ENCODE assay signal across 8 mouse cellular contexts in genomic region chr2:157873223-157873622, GRCm38 (mm10). TPM values are rescaled to one million over a fixed set of nuclear protein-coding genes. Genes with fewer than 3 reads are reported as not detected.
DNase-seq lines count a peak whose midpoint lies in the region; ATAC-seq and TF ChIP-seq lines count a peak whose summit lies in the region.

No protein-coding gene starts in this region.

- no peak for TF ChIP-seq POLR2A in cortical plate, adult 2 months (IDR thresholded peaks at IDR 0.05; ENCODE audit: extremely low read depth, insufficient read depth, low read length)

- H3K27ac ChIP-seq in cortical plate, adult 2 months (ENCODE audit: insufficient read depth, low read length), result 0 out of 2 replicates have a peak overlapping the region, but pooled peaks have one; percentile 37

- H3K4me3 ChIP-seq in cortical plate, adult 2 months (ENCODE audit: insufficient read depth, low read length), result no peak overlapping the region

- TF ChIP-seq CTCF in cortical plate, adult 2 months (IDR thresholded peaks at IDR 0.05; ENCODE audit: extremely low read depth, insufficient read depth, low read length), result no peak

- DNase-seq in kidney, adult 9 months, result peak; percentile 57
- DNase-seq in kidney, postnatal 10 days, result no peak
- DNase-seq in adrenal gland, adult 8-10 months, result peak; percentile 95
- peak; percentile 28 to 60 for DNase-seq in layer of hippocampus, adult 18-20 months (ENCODE audit: low spot score in 2 of 2)
- no peak for DNase-seq in spleen, postnatal 4 days (ENCODE audit: low spot score in 2 of 2)
- DNase-seq in liver, result no peak

- ATAC-seq in erythroid progenitor cell, adult 5-6 weeks (replicated peaks; ENCODE audit: low FRiP score, poor library complexity, severe bottlenecking), result no peak

- peaks cover 6% of the 10 kb centered on the region for H3K4me1 ChIP-seq in cortical plate, adult 2 months (ENCODE audit: control insufficient read depth, insufficient read depth, low read length)

RNA-seq across cellular contexts. Expression of gene Vstm2l, which starts 41.2 kb away (rescaled TPM):
- 1 to 10 TPM; 1.5 to 4.5 (median 2.4) TPM for total RNA-seq in adrenal gland, adult 8-10 months (2022)
- 58.6 and 65.1 TPM in 2 replicates for polyA plus RNA-seq in cortical plate, adult 2 months (2012; rRNA removed)
- 100 to 1,000 TPM; 126 to 132 TPM for total RNA-seq in layer of hippocampus, adult 18-20 months (2021)
- total RNA-seq in erythroid progenitor cell, adult 5-6 weeks (2015; ENCODE audit: low replicate concordance), result not detected in 2 replicates
- not detected in 2 replicates for total RNA-seq in erythroid progenitor cell, adult 5-6 weeks (2017; ENCODE audit: low replicate concordance)

Comparison
In these comparisons a context has a peak if more than half of its experiments do, and no peak if none do; other contexts are left out.
1. DNase-seq: peak in kidney, adult 9 months (single experiment), adrenal gland, adult 8-10 months (single experiment) and layer of hippocampus, adult 18-20 months (2 of 2); none in kidney, postnatal 10 days (single experiment), spleen, postnatal 4 days (0 of 2) and liver (single experiment).
2. RNA of gene Vstm2l, which starts 41.2 kb away (total RNA-seq): 126 to 132 TPM in layer of hippocampus, adult 18-20 months; 1.5 to 4.5 TPM in adrenal gland, adult 8-10 months and not detected in erythroid progenitor cell, adult 5-6 weeks; every median in the first group is over 10 times any median in the second.